Mouse (Mus musculus): ENCODE measurements around the gene Dlx4. TPM values are rescaled to one million over a fixed set of nuclear protein-coding genes. Genes with fewer than 3 reads are reported as not detected.

Dlx4 gene
- polyA plus RNA-seq, 1 experiment from 2014 or later: not detected

GRCm38 (mm10) chr11:95159763-95160371 lies 13.8 kb upstream of the Dlx4 start:
- H3K4me2 ChIP-seq (ENCODE audit: low read length): no peak overlapping the region
- no peak for DNase-seq (ENCODE audit: low spot score)
- no peaks in the 10 kb centered on the region for H3K27me3 ChIP-seq (replicated peaks; ENCODE audit: control insufficient read depth, insufficient read depth, low read length)
- H3K4me1 ChIP-seq (replicated peaks; ENCODE audit: control insufficient read depth, insufficient read depth, low read length): no peaks in the 10 kb centered on the region
- no peak overlapping the region for H3K27ac ChIP-seq (ENCODE audit: low read depth)
- no peak overlapping the region for H3K9ac ChIP-seq (ENCODE audit: low read length)
- no peak for ATAC-seq (replicated peaks; ENCODE audit: low FRiP score, low TSS enrichment, low read depth)
- no peak overlapping the region for H3K4me3 ChIP-seq (ENCODE audit: low read depth, low read length)
- H3K36me3 ChIP-seq (ENCODE audit: control insufficient read depth, insufficient read depth, low read length): no peaks in the 10 kb centered on the region
- H3K9me3 ChIP-seq (ENCODE audit: control insufficient read depth, low read length): no peaks in the 10 kb centered on the region
- 87% methylated on average over 8 of the region's 8 CpGs for WGBS

- 80% methylated on average over 5 of the region's 5 CpGs for WGBS
- H3K4me2 ChIP-seq (ENCODE audit: low read length): no peak overlapping the region
- no peak for ATAC-seq (replicated peaks; ENCODE audit: low FRiP score, low TSS enrichment, low read depth)
Measured at GRCm38 (mm10) chr11:95157872-95158271, 11.8 kb upstream of the Dlx4 start.

GRCm38 (mm10) chr11:95157356-95157755 lies 11.3 kb upstream of the Dlx4 start:
- Histone ChIP-seq H3K36me3 (ENCODE audit: control insufficient read depth, insufficient read depth, low read length) (no peaks in the 10 kb centered on the region), H3K27ac (ENCODE audit: low read depth) (no peak overlapping the region), H3K4me2 (ENCODE audit: low read length) (no peak overlapping the region), H3K9me3 (ENCODE audit: control insufficient read depth, low read length) (no peaks in the 10 kb centered on the region), H3K27me3 (replicated peaks; ENCODE audit: control insufficient read depth, insufficient read depth, low read length) (peaks cover 12% of the 10 kb centered on the region), H3K9ac (ENCODE audit: low read length) (no peak overlapping the region), H3K4me1 (replicated peaks; ENCODE audit: control insufficient read depth, insufficient read depth, low read length) (no peaks in the 10 kb centered on the region), H3K4me3 (ENCODE audit: low read depth, low read length) (no peak overlapping the region)
- no peak for DNase-seq (ENCODE audit: low spot score)
- WGBS: 56% methylated on average over 5 of the region's 5 CpGs
- no peak for ATAC-seq (replicated peaks; ENCODE audit: low FRiP score, low TSS enrichment, low read depth)

More at GRCm38 (mm10) chr11:95157872-95158271, 11.8 kb upstream of the Dlx4 start:
- Histone ChIP-seq H3K4me1 (replicated peaks; ENCODE audit: control insufficient read depth, insufficient read depth, low read length) (no peaks in the 10 kb centered on the region), H3K9ac (ENCODE audit: low read length) (no peak overlapping the region), H3K4me3 (ENCODE audit: low read depth, low read length) (no peak overlapping the region), H3K27me3 (replicated peaks; ENCODE audit: control insufficient read depth, insufficient read depth, low read length) (peaks cover 7% of the 10 kb centered on the region), H3K36me3 (ENCODE audit: control insufficient read depth, insufficient read depth, low read length) (no peaks in the 10 kb centered on the region), H3K27ac (ENCODE audit: low read depth) (no peak overlapping the region), H3K9me3 (ENCODE audit: control insufficient read depth, low read length) (no peaks in the 10 kb centered on the region)
- DNase-seq (ENCODE audit: low spot score): no peak

GRCm38 (mm10) chr11:95155511-95155910 lies 9.4 kb upstream of the Dlx4 start:
- ATAC-seq (replicated peaks; ENCODE audit: low FRiP score, low TSS enrichment, low read depth) (no peak), DNase-seq (ENCODE audit: low spot score) (no peak)
- WGBS: 90% methylated on average over 2 of the region's 2 CpGs

GRCm38 (mm10) chr11:95153681-95154080 lies 7.6 kb upstream of the Dlx4 start:
- 73% methylated on average over 5 of the region's 5 CpGs for WGBS
- Histone ChIP-seq H3K4me3 (ENCODE audit: low read depth, low read length) (no peak overlapping the region), H3K4me2 (ENCODE audit: low read length) (no peak overlapping the region), H3K9me3 (ENCODE audit: control insufficient read depth, low read length) (no peaks in the 10 kb centered on the region), H3K27me3 (replicated peaks; ENCODE audit: control insufficient read depth, insufficient read depth, low read length) (peaks cover 49% of the 10 kb centered on the region), H3K4me1 (replicated peaks; ENCODE audit: control insufficient read depth, insufficient read depth, low read length) (no peaks in the 10 kb centered on the region), H3K9ac (ENCODE audit: low read length) (no peak overlapping the region), H3K27ac (ENCODE audit: low read depth) (no peak overlapping the region), H3K36me3 (ENCODE audit: control insufficient read depth, insufficient read depth, low read length) (no peaks in the 10 kb centered on the region)
- no peak for ATAC-seq (replicated peaks; ENCODE audit: low FRiP score, low TSS enrichment, low read depth)
- DNase-seq (ENCODE audit: low spot score): no peak

More at GRCm38 (mm10) chr11:95155511-95155910, 9.4 kb upstream of the Dlx4 start:
- peaks cover 31% of the 10 kb centered on the region for H3K27me3 ChIP-seq (replicated peaks; ENCODE audit: control insufficient read depth, insufficient read depth, low read length)
- no peaks in the 10 kb centered on the region for H3K36me3 ChIP-seq (ENCODE audit: control insufficient read depth, insufficient read depth, low read length)
- no peak overlapping the region for H3K27ac ChIP-seq (ENCODE audit: low read depth)
- no peak overlapping the region for H3K4me3 ChIP-seq (ENCODE audit: low read depth, low read length)
- H3K9me3 ChIP-seq (ENCODE audit: control insufficient read depth, low read length): no peaks in the 10 kb centered on the region
- no peak overlapping the region for H3K9ac ChIP-seq (ENCODE audit: low read length)
- H3K4me2 ChIP-seq (ENCODE audit: low read length): no peak overlapping the region
- H3K4me1 ChIP-seq (replicated peaks; ENCODE audit: control insufficient read depth, insufficient read depth, low read length): no peaks in the 10 kb centered on the region

- no peaks in the 10 kb centered on the region for H3K36me3 ChIP-seq (ENCODE audit: control insufficient read depth, insufficient read depth, low read length)
- H3K4me1 ChIP-seq (replicated peaks; ENCODE audit: control insufficient read depth, insufficient read depth, low read length): no peaks in the 10 kb centered on the region
- DNase-seq (ENCODE audit: low spot score) (no peak), ATAC-seq (replicated peaks; ENCODE audit: low FRiP score, low TSS enrichment, low read depth) (no peak)
- no peak overlapping the region for H3K27ac ChIP-seq (ENCODE audit: low read depth)
- no peak overlapping the region for H3K4me3 ChIP-seq (ENCODE audit: low read depth, low read length)
- H3K9me3 ChIP-seq (ENCODE audit: control insufficient read depth, low read length): no peaks in the 10 kb centered on the region
- 32% methylated on average over 5 of the region's 5 CpGs for WGBS
- no peak overlapping the region for H3K4me2 ChIP-seq (ENCODE audit: low read length)
- H3K9ac ChIP-seq (ENCODE audit: low read length): no peak overlapping the region
- H3K27me3 ChIP-seq (replicated peaks; ENCODE audit: control insufficient read depth, insufficient read depth, low read length): peaks cover 55% of the 10 kb centered on the region
Measured at GRCm38 (mm10) chr11:95153116-95153515, 7.1 kb upstream of the Dlx4 start.

- DNase-seq (ENCODE audit: low spot score) (peak; percentile 77), ATAC-seq (replicated peaks; ENCODE audit: low FRiP score, low TSS enrichment, low read depth) (no peak)
- 2% methylated on average over 33 of the region's 33 CpGs for WGBS
- H3K36me3 ChIP-seq (ENCODE audit: control insufficient read depth, insufficient read depth, low read length): no peaks in the 10 kb centered on the region
- peaks cover 7% of the 10 kb centered on the region for H3K4me1 ChIP-seq (replicated peaks; ENCODE audit: control insufficient read depth, insufficient read depth, low read length)
- no peak overlapping the region for H3K4me2 ChIP-seq (ENCODE audit: low read length)
- no peak overlapping the region for H3K27ac ChIP-seq (ENCODE audit: low read depth)
- H3K4me3 ChIP-seq (ENCODE audit: low read depth, low read length): no peak overlapping the region
- H3K9ac ChIP-seq (ENCODE audit: low read length): no peak overlapping the region
- H3K9me3 ChIP-seq (ENCODE audit: control insufficient read depth, low read length): no peaks in the 10 kb centered on the region
- H3K27me3 ChIP-seq (replicated peaks; ENCODE audit: control insufficient read depth, insufficient read depth, low read length): peaks cover 81% of the 10 kb centered on the region
Measured at GRCm38 (mm10) chr11:95150269-95151049, 4.4 kb upstream of the Dlx4 start.

- H3K4me3 ChIP-seq (ENCODE audit: low read depth, low read length): no peak overlapping the region
Measured at GRCm38 (mm10) chr11:95149462-95150268, 3.6 kb upstream of the Dlx4 start.

More at GRCm38 (mm10) chr11:95149462-95150268, 3.6 kb upstream of the Dlx4 start:
- peaks cover 89% of the 10 kb centered on the region for H3K27me3 ChIP-seq (replicated peaks; ENCODE audit: control insufficient read depth, insufficient read depth, low read length)
- 2% methylated on average over 27 of the region's 27 CpGs for WGBS
- H3K27ac ChIP-seq (ENCODE audit: low read depth): no peak overlapping the region
- peaks cover 8% of the 10 kb centered on the region for H3K4me1 ChIP-seq (replicated peaks; ENCODE audit: control insufficient read depth, insufficient read depth, low read length)
- ATAC-seq (replicated peaks; ENCODE audit: low FRiP score, low TSS enrichment, low read depth): no peak
- DNase-seq (ENCODE audit: low spot score): no peak
- no peak overlapping the region for H3K4me2 ChIP-seq (ENCODE audit: low read length)
- no peaks in the 10 kb centered on the region for H3K9me3 ChIP-seq (ENCODE audit: control insufficient read depth, low read length)
- no peak overlapping the region for H3K9ac ChIP-seq (ENCODE audit: low read length)
- no peaks in the 10 kb centered on the region for H3K36me3 ChIP-seq (ENCODE audit: control insufficient read depth, insufficient read depth, low read length)

All from intestine, embryonic 14.5 days (tissue).